Mouse (Mus musculus) small intestine, adult 2 months (tissue): ENCODE measurements around the gene Fhdc1. TPM values are rescaled to one million over a fixed set of nuclear protein-coding genes. Genes with fewer than 3 reads are reported as not detected.
A peak's percentile ranks its signal among the peaks of the same experiment; 100 is the strongest.

Source experiments
- H3K27ac ChIP-seq: fragments of 200-500 bp; 2 replicates; pipeline ENCODE4 v1.5.1; 2012; ENCODE audit warnings: low read depth, low read length, control low read depth, inconsistent platforms; ENCODE audit not compliant: insufficient read depth
- H3K27me3 ChIP-seq: fragments of 200-500 bp; 2 replicates; pipeline ENCODE4 v1.6.1; 2012; ENCODE audit warnings: mild to moderate bottlenecking, moderate library complexity, low read length, inconsistent platforms; ENCODE audit not compliant: control insufficient read depth, insufficient read depth
- H3K36me3 ChIP-seq: fragments of 200-500 bp; 2 replicates; pipeline ENCODE4 v1.6.1; 2012; ENCODE audit warnings: mild to moderate bottlenecking, low read length, control low read depth, inconsistent platforms; ENCODE audit not compliant: control insufficient read depth, insufficient read depth
- H3K4me1 ChIP-seq: fragments of 200-500 bp; 2 replicates; pipeline ENCODE4 v1.6.1; 2012; ENCODE audit warnings: low read length, inconsistent platforms, mixed read lengths; ENCODE audit not compliant: control insufficient read depth, insufficient read depth, insufficient read length
- H3K4me3 ChIP-seq: fragments of 200-500 bp; 2 replicates; pipeline ENCODE4 v1.5.1; 2012; ENCODE audit warnings: low read depth, mild to moderate bottlenecking, control low read depth, inconsistent platforms, low read length, moderate library complexity
- CTCF ChIP-seq: fragments of 200-500 bp; IDR thresholded peaks from 2 replicates; pipeline ENCODE4 v1.5.1; 2012; ENCODE audit warnings: low read depth, mild to moderate bottlenecking, control low read depth, inconsistent platforms, low read length, moderate library complexity, mixed read lengths; ENCODE audit not compliant: insufficient replicate concordance, insufficient read length; ENCODE audit errors: extremely low read depth
- POLR2A ChIP-seq: fragments of 200-500 bp; IDR thresholded peaks from 2 replicates; pipeline ENCODE4 v1.6.1; 2012; ENCODE audit warnings: low read depth, mild to moderate bottlenecking, control low read depth, inconsistent platforms, low read length, moderate library complexity
- WGBS: fragments of 180-500 bp; shearing (Covaris S2); methylation state at CpG from one replicate; pipeline ENCODE4 v1.1.7; 2018; 5-methylcytosine and 5-hydroxymethylcytosine counted together
- polyA plus RNA-seq: library from polyadenylated mRNA; depleted of rRNA; stranded (reverse); fragments of >200 nt; gene quantifications from 2 replicates; pipeline ENCODE4 v1.2.3, GENCODE M21; 2012

Gene Fhdc1
- polyA plus RNA-seq, 1 experiment = 1.3 TPM

DNA sequence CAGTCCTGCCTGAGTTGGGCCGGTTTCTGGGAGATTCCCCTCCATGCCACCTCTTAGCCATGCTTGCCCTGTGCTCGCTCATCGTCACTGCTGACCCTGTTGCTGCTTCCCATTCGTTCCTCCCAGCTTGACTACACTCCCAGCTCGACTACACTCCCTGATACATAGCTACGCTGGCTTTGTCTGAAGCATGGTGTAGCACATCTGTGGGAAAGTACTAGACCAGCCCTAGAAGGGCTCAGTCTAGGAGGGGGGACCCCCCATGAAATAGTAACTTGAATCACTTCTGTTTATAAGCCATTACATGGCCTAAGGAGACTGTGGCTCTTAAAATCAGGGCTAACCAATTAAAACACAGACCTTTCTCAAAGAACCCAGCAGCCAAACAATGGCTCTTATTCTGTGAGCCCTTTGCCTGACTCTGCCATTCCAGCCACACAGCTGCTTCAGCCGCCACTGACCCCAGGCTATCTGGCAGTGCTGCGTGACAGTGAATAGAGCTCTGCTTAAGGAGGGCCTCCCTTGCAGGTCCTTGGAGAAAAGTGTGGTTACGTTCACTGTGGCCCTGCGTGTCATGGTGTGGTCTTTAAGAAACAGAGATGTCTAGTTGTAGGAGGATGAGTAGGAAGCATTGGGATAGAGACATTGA lies 47.3 kb downstream of the Fhdc1 start:
- Histone ChIP-seq H3K27me3 (no peaks in the 10 kb centered on the region), H3K36me3 (no peaks in the 10 kb centered on the region), H3K4me1 (peaks cover 55% of the 10 kb centered on the region), H3K4me3 (no peak overlapping the region), H3K27ac (no peak overlapping the region)
- WGBS = 94% methylated on average over 10 of the region's 10 CpGs
- no peak for TF ChIP-seq CTCF

DNA sequence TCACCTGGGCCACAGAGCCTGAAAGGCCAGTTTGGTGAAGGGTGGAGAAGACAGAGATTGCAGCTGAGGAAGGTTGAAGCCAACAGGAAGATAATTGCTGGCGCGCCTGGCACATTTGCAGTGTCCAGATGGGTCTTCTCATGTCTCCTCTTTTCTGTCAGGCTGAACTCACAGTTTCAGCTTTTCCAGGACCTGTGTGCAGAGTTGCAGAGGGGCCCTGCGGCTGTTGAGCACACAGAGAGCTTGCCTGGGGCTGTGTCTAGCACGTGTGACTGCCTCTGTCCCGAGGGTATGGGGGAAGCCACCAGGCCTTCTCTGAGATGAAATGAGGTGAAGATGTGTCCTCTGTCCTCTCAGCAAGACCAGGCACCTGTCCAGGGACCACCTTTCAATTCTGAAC lies 49.0 kb downstream of the Fhdc1 start:
- Histone ChIP-seq H3K27ac (no peak overlapping the region), H3K4me1 (peaks cover 45% of the 10 kb centered on the region), H3K4me3 (no peak overlapping the region), H3K27me3 (no peaks in the 10 kb centered on the region), H3K36me3 (no peaks in the 10 kb centered on the region)
- 86% methylated on average over 5 of the region's 5 CpGs for WGBS
- no peak for TF ChIP-seq CTCF
- TF ChIP-seq POLR2A = no peak

DNA sequence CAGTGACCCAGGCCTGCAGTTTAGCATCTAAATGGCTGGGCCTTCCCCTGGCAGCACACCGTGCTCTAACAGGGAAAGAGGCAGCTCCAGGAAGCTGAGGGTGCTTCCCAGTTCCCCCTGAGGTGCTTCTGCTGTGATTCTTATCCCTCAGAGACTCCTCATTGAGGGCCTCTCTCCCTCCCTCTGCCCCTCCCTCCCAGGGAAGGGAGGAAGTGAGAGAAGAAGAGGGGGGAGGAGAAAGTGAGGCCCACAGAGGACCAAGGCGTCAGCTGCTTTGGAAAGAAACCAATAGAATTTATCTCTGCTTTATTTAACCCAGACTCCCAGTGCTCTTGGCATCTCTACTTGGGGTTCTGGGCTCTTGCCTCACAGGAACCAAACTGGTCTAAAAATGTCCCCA lies 50.1 kb downstream of the Fhdc1 start:
- 38% methylated on average over 2 of the region's 2 CpGs for WGBS
- Histone ChIP-seq H3K36me3 (no peaks in the 10 kb centered on the region), H3K4me1 (peaks cover 39% of the 10 kb centered on the region), H3K27ac (no peak overlapping the region), H3K4me3 (no peak overlapping the region), H3K27me3 (no peaks in the 10 kb centered on the region)
- TF ChIP-seq CTCF (no peak), POLR2A (no peak)

DNA sequence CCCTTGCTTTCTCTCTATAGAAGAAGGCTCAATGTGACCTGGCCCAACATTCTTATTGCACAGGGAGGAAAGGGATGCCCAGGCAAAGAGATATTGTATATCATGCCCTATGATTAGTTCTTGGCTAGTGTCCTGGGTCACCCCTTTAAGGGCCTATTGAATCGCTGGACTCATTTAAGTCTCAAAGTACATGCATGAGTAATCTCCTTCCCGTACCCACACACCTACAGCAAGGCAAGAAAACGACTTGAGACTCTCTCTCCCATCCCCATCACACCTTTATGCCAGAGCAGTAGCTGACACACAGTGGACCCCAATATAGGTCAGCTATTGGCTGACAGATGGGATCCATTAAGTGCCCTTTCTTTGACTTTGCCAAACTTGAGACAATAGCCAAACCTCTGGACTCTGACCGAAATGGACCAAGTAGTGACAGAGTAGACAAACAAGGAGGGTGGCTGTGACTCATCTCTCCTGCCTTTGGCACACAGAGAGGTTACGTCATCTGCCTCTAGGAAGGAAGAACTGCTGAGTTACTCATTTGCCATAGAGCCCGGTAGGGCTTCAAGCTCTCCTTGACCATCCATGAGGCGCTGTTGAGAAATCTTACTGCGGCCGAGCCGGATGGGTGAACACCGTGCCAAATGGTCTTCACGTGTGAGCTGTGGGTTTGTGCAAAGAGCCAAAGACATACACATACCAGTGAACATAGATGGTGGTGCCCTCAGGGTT lies 51.1 kb downstream of the Fhdc1 start:
- peak overlapping the region; percentile 85 for H3K27ac ChIP-seq
- no peak overlapping the region for H3K4me3 ChIP-seq

DNA sequence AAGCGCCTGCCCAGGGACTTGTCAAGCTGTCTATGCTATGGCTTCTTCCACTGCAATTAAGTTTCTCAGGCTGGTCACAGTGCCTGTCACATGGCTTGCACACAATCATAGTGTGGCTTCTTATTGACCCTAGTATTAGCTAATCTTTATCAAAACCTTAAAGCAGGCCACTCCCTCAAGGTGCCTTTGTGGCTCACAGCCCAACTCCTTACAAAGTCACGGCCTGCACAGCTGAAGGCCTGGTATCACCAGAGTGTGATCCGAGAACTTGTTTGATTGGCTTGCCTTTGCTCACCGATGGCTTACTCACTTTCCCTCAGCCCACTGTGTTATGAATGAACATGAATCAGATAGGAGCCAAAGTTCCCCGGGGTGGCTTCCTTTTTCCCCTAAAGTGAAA lies 52.5 kb downstream of the Fhdc1 start:
- 32% methylated on average over 5 of the region's 5 CpGs for WGBS
- peaks cover 26% of the 10 kb centered on the region for H3K4me1 ChIP-seq
- no peaks in the 10 kb centered on the region for H3K27me3 ChIP-seq
- no peak overlapping the region for H3K4me3 ChIP-seq
- H3K27ac ChIP-seq = peak overlapping the region; percentile 85
- no peak for TF ChIP-seq POLR2A
- no peak for TF ChIP-seq CTCF
- H3K36me3 ChIP-seq = no peaks in the 10 kb centered on the region

More for the DNA sequence above, 51.1 kb downstream of the Fhdc1 start:
- TF ChIP-seq POLR2A = no peak
- no peak for TF ChIP-seq CTCF
- 22% methylated on average over 12 of the region's 12 CpGs for WGBS
- Histone ChIP-seq H3K4me1 (peaks cover 30% of the 10 kb centered on the region), H3K27me3 (no peaks in the 10 kb centered on the region), H3K36me3 (no peaks in the 10 kb centered on the region)

DNA sequence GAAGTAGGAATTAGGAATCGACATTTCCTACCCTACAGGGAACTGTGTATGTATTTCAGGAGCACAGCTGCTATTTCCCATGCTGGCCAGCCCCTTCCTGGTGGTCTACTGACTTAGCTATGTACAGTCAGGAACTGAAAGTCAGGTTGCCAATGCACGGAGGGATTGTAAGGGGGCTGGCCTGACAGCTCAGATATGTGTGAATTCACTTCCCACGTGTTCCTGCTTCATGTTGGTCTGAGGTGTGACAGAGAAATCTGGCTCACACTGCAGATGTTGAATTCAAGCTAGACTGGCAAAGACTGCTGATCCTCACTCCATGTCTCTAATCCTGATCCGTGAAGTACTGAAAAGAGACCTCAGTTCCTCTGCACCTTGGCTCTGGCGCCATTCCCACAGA lies 57.9 kb downstream of the Fhdc1 start:
- Histone ChIP-seq H3K36me3 (no peaks in the 10 kb centered on the region), H3K4me1 (peaks cover 2% of the 10 kb centered on the region; the same call in 1 of the 2 replicates), H3K4me3 (no peak overlapping the region), H3K27ac (no peak overlapping the region), H3K27me3 (no peaks in the 10 kb centered on the region)
- TF ChIP-seq POLR2A = no peak
- TF ChIP-seq CTCF = no peak
- 71% methylated on average over 5 of the region's 5 CpGs for WGBS

DNA sequence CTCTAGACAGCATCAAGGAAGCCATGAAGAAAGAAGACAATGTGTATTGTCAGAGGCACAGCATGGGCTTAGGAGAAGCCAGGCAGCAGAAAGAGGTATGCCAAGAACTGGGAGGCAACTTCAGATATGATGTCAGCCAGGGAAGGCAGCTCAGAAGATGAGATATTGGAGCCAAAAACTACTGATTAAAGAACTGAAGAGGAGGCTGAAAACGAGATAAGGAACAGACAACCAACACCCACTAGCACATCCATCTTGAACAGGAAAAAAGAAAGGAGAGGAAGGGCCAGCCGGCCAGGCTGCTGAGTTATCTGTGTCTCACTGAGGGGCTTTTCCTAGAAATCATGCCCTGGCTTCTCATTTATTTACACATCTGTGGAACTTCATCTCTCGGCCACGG lies 66.4 kb downstream of the Fhdc1 start:
- H3K4me3 ChIP-seq = no peak overlapping the region
- H3K36me3 ChIP-seq = no peaks in the 10 kb centered on the region
- H3K27me3 ChIP-seq = no peaks in the 10 kb centered on the region
- 65% methylated on average over 4 of the region's 4 CpGs for WGBS
- no peak overlapping the region for H3K27ac ChIP-seq
- H3K4me1 ChIP-seq = peaks cover 11% of the 10 kb centered on the region
- TF ChIP-seq CTCF = no peak
- TF ChIP-seq POLR2A = no peak
